Mouse (Mus musculus) right cerebral cortex, postnatal 10 days (tissue): ENCODE results near the gene Supt5.
A peak's percentile ranks its signal among the peaks of the same experiment; 100 is the strongest.

Experiments
- DNase-seq, 2 experiments: peaks; one replicate each; pipeline ENCODE4 v3.0.0; 2021; ENCODE audit warnings: low spot score in 2 of 2

The Supt5 gene

DNA sequence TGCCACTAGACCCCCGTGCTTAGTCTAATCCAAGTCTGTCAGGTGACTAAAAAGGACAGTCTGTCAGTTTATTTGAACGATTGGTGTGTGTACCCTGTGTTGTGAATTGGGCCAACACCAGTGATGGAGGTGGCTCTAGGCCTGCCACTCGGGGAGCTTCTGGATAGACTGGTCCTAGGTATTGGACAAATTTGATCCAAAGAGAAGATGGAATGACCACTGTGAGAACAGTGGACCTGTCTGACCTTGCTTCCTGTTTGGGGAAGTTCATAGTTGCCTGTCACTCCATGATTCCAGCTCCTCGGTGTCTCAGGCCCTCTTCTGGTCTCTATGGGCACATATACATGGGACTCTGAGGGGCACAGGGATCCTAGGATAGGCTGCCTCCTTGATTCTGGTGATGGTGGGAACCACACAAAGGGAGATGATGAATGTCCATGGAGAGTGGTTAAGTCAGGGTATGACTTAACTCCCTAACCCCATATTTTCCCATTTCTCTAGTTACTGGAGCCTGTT, 13.2 kb upstream of the Supt5 start:
- DNase-seq = no peak

DNA sequence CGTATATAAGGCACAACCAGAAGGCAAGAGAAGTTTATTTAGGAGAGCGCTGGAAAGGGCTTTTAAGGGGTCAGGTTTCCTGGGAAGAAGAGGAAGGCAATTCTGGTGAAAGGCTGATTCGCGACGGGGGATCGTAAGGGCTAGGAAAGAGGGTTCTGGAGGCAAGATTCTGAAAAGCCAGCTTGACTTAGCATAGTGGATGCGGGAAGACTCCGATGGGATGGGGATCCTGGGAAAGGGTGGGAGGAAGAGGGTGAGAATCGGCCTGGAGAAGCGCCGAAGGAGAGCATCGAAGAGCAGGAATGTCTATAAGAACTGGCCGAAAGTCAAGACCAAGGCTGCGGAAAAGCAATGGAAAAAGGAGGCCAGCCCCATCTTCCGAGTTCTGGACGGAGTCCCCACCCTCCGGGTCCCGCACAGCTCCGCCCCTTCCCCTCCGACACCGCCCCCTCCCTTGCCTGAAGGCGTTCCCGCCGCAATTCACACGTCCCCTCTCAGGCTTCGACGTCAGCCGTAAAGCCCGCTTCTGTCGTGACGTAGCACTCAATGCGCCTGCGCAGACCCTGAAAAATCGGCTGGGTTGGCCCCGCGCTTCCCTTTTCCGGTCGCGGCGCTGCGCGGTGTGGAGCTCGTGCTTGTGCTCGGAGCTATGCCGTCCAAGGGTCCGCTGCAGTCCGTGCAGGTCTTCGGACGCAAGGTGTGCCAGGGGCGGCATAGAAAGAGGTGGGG, 11.8 kb upstream of the Supt5 start, which contains the start of gene Rps16:
TSS of gene Rps16 (plus strand) at position 498 of the 729 bp plus-strand sequence.
- DNase-seq = peak; percentile 98 to 99

GRCm38 (mm10) chr7:28348601-28349000, 10.1 kb upstream of the Supt5 start:
- no peak for DNase-seq

DNA sequence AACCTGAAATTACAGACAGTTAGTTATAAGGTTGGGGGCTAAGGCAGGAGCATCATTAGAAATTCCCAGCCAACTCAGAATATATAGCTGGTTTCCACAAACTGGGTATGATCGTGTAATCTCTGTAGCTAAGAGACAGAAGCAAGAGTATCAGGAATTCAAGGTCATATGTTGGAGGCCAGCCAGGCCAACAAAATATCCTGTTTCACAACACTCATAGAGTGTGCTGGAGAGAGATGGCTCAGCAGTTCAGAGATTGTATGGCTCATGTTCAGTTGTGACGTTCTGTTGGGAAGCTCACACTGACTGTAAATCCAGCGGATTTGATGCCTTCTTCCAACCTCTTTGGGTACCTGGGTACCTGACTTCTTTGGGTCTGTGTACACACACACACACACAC, 9.2 kb upstream of the Supt5 start:
- no peak for DNase-seq

DNA sequence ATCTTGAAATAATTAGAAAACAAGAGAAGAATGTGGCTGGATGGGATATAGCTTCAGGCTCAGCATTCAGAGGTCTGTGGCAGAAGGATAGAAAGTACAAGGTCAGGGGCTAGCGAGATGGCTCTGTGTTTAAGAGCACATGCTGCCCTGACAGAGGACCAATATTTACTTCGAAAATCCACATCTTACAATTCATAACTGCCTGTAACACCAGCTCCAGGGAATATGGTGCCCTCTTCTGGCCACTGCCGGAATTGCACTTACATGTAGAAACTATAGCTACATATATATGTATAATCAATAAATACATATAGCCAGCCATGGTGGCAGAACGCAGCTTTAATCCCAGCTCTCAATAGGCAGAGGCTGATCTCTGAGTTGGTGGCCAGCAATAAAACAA, 6.1 kb upstream of the Supt5 start:
- peak in 1 of 2 experiments; percentile 74 for DNase-seq

DNA sequence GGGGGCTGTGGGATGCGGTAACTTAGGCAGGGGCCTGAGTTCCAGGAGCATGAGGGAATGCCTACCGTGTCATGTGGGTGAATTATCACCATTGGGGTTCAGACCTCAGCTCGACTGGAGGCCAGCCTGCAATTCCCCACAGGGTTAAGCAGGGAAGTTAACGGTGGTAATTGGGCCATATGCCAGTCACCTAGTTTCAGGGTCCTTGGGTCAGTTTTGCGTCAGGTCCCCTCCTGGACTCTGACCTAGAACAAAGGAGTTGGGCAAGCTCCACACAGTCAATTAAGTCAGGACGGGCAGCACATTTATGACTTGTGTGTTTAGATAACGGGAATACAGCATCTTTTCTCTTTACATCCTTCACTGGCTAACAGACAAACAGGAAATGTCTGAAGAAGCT, 2.8 kb upstream of the Supt5 start:
- DNase-seq = no peak

GRCm38 (mm10) chr7:28339213-28339917, 819 bp upstream of the Supt5 start:
- DNase-seq = peak in 1 of 2 experiments; percentile 56

DNA sequence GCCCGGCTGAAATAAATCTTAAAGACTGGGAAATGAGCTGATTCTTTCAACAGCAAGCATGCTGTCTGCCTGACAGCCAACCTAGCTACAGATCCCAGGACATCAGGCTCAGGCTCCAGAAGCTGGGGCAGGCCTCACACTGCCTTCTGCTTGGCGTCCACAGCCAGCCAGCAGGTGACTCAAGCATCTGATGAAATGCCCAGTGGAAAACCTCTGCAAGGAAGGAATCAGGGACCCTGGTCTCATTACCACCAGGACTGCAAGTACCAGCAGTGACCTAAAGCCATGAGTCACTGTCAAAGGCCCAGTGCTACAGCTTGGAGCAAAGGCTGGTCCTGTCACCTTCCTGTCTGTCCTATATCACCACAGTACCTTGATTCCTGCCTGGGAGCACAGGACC, 3.1 kb downstream of the Supt5 start:
- DNase-seq = no peak

DNA sequence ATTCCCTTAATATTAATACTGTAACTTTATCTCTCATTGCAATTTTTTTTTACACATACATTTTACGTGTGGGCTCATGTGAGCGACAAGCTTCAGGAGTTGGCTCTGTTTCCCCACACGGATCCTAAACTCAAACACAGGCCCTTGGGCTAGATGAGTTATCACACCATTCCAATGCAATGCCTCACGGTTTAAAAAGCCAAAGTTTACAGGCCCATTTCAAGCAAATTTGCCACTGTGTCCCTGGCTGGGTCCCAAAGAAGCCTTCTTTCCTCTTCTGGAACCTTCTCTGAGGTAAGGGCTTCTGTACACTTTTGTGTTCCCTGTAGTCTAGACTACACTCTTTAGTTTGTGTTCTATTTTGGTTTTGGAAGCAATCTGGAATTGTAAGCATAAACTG, 4.0 kb downstream of the Supt5 start:
- DNase-seq = no peak

- no peak for DNase-seq
These were observed 10.3 kb downstream of the Supt5 start for GRCm38 (mm10) chr7:28328260-28328659.

- DNase-seq = no peak
These were observed 12.1 kb downstream of the Supt5 start for GRCm38 (mm10) chr7:28326457-28326856.

DNA sequence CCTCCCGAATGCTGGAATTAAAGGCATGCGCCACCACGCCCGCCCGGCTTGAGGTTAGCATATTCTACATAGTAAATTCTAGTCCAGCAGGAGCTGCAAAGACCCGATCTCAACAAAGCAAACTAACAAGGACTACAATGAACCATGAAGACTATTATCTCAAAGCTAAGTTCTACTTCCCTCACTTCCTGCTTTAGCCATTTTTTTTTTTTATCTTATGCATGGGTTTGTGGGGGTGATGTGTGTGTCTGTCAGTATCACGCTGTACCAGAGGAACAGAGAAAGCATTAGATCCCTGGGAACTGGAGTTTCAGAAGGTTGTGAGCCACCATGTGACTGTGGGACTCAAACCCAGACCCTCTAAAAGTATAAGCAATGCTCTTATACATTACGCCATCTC, 13.3 kb downstream of the Supt5 start:
- no peak for DNase-seq

- no peak for DNase-seq
These were observed 16.4 kb downstream of the Supt5 start for GRCm38 (mm10) chr7:28321974-28322720.

DNA sequence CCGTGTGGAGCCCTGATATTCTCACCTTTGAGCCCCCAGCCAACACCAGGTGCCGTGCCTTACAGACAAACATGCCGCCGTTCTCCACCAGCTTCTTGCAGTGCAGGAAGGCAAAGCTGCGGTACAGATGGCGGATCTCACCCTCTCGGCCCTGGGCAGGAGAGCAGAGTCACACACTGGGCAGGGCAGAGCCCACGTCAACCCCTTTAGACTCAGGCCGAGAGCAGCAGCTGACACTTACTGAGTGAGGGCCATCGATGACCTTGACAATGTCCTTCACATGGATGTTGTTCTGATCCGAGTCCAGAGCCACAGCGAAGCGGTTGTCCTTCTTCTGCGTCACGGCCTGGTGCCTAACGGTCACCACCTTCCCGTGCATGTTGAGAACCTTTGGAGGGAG, 19.8 kb downstream of the Supt5 start:
- no peak for DNase-seq

- DNase-seq = no peak
These were observed 20.5 kb downstream of the Supt5 start for GRCm38 (mm10) chr7:28318036-28318435.

DNA sequence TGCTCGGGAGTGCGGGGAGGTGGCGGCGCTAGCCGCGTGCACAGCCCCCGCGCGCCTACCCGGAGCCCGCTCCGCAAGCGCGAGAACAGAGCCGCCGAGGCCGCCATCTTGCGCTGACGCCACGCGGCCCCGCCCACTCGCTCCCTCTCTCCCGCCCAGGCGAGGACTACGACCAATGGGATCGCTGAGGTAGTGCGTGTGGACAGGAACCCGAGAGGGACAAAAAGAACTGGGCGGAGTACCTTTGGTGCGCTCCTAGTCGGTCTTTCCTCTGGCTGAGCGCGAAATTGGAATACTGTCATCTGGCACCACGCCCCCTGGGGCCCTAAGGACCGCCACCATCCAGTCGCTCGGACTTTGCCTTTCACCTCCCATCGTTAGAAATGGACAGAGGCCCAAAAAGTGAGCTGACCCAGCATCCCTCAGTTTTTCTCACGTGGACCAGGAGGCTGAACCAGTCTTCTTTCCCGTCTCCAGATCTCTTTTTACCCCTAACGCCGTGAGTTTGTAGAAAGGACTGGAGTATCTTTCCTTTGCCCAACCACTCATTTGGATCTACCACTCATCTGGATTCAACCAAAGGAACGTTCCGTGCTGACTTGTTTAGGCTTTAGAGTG, 26.5 kb downstream of the Supt5 start, which contains the start of gene Timm50:
TSS of gene Timm50 (minus strand) at position 147 of the 618 bp plus-strand sequence.
- peak; percentile 99 for DNase-seq

DNA sequence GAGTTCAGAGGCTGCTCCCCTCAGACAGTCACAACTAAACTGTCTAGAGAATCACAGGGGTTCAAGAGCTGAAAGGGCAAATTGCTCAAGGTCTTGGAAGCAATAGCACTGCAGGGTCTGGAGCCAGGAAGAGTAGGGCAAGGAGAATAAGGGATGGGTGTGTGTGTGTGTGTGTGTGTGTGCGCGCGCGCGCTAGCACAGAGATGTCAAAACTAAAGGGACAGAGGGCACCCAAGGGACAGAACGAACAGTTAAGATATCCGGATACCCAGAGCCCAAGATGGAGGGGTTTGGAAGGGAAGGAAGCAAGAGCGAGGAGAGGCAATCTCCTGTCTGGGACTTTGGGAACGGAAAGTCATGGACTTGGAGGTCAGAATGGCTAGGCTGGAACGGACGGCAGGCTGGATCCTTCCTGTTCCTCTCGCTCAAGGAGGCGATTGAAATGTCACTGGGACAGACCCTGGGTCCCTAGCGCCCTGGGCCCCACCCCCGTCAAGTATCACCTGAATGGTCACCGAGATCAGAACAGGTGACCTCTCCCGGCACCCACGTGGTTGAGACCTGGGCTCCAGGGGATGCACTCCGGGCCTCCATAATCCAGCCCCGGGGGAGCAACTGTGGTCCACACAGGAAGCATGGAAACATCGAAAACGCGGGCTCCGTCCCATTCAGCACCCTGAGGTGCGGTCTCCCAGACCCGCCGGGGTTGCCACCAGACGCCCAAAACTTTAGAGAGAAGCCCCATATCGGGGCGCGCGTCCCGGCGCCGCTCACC, 27.2 kb downstream of the Supt5 start:
- no peak for DNase-seq

DNA sequence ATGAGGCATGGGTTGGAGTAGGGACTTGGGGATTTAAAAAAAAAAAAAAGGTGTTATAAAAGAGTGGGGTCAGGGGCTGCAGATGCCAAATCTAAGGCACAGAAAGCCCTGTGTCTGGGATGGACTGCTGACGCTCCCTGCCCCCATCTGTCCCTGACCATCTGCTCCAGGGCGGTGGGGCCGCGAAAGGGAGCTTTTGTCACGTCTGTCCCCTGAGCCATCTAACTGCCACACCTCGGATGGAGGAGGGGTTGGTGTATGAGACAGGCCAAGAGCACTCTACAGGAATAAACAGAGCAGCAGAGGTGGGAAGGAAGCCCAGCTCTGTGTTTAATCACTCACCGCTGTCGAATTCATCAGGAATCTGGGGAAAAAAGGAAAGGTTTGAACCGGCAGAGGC, 28.8 kb downstream of the Supt5 start:
- DNase-seq = no peak

GRCm38 (mm10) chr7:28306216-28306615, 32.3 kb downstream of the Supt5 start:
- DNase-seq = no peak

DNA sequence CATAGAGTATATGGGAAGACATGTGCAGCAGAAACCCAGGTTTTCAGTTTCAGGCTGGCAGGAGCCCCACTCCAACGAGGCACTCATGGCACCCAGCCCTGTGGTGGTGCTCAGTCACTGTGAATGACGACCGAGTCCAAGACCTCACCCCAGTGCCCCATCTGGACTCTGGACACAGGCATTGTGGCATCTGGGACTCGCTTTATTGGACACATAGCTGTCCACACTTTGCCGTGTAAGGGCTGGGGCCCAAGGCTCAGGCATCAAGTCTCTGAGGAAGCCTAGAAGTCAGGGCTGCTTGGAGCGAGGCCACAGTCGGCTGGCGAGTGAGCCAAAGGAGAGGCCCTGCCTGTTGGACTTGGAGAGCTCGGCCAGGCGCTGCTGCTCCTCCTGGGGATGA, 32.9 kb downstream of the Supt5 start:
- DNase-seq = no peak
